Mouse (Mus musculus) kidney, embryonic 14.5 days (tissue): ENCODE data around the gene Skida1. TPM values are rescaled to one million over a fixed set of nuclear protein-coding genes. Genes with fewer than 3 reads are reported as not detected.
A peak's percentile ranks its signal among the peaks of the same experiment; 100 is the strongest.

Experiments used
- ATAC-seq: fragments of 200-750 bp; cut with Nextera tagmentation; 2 replicates; pipeline ENCODE4 v1.8.0; 2017; ENCODE audit warnings: moderate number of reproducible peaks, mild to moderate bottlenecking, moderate TSS enrichment, moderate library complexity; ENCODE audit not compliant: low FRiP score, low TSS enrichment
- H3K27ac ChIP-seq: fragments of 300-500 bp; sonication (generic); 2 replicates; pipeline ENCODE4 v1.5.1; 2014; ENCODE audit warnings: low read depth, mild to moderate bottlenecking, low read length, moderate library complexity, mixed read lengths
- H3K27me3 ChIP-seq: fragments of 300-500 bp; sonication (generic); 2 replicates; pipeline ENCODE4 v1.6.1; 2014; ENCODE audit warnings: mild to moderate bottlenecking, low read length; ENCODE audit not compliant: control insufficient read depth, insufficient read depth
- H3K36me3 ChIP-seq: fragments of 300-500 bp; sonication (generic); 2 replicates; pipeline ENCODE4 v1.6.1; 2014; ENCODE audit warnings: low read length, mixed read lengths; ENCODE audit not compliant: control insufficient read depth, insufficient read depth
- H3K4me1 ChIP-seq: fragments of 300-500 bp; sonication (generic); 2 replicates; pipeline ENCODE4 v1.6.1; 2014; ENCODE audit warnings: low read length, mixed read lengths; ENCODE audit not compliant: control insufficient read depth, insufficient read depth
- H3K4me2 ChIP-seq: fragments of 300-500 bp; sonication (generic); replicated peaks from 2 replicates; pipeline ENCODE4 v1.6.1; 2014; ENCODE audit warnings: low read depth, mild to moderate bottlenecking, low read length
- H3K4me3 ChIP-seq: fragments of 300-500 bp; sonication (generic); 2 replicates; pipeline ENCODE4 v1.5.1; 2014; ENCODE audit warnings: mild to moderate bottlenecking, low read length
- H3K9ac ChIP-seq: fragments of 300-500 bp; sonication (generic); 2 replicates; pipeline ENCODE4 v1.6.1; 2014; ENCODE audit warnings: low read depth, mild to moderate bottlenecking, low read length, moderate library complexity
- H3K9me3 ChIP-seq: fragments of 300-500 bp; sonication (generic); 2 replicates; pipeline ENCODE4 v1.6.1; 2016; ENCODE audit warnings: low read length; ENCODE audit not compliant: control insufficient read depth
- WGBS: fragments of 180-500 bp; shearing (Covaris S2); extraction: QIAGEN DNeasy Blood & Tissue Kit; methylation state at CpG from one replicate; pipeline ENCODE4 v1.1.7; 2014; 5-methylcytosine and 5-hydroxymethylcytosine counted together
- polyA plus RNA-seq: library from polyadenylated mRNA; unstranded; fragments of >200 nt; fragmentation: Nextera tagmentation; extraction: Ambion mirVana; gene quantifications from 2 replicates; pipeline ENCODE4 v1.2.1, GENCODE M21; 2014

The Skida1 gene
- polyA plus RNA-seq, 1 experiment from 2014 or later: 11.4 TPM

GRCm38 (mm10) chr2:18057336-18058145, 8.7 kb upstream of the Skida1 start:
- no peak for ATAC-seq
- H3K27ac ChIP-seq: peak overlapping the region; percentile 98
- H3K36me3 ChIP-seq: no peaks in the 10 kb centered on the region
- H3K4me1 ChIP-seq: peaks cover 10% of the 10 kb centered on the region; the same call in 1 of the 2 replicates
- H3K4me2 ChIP-seq: peak overlapping the region; percentile 86
- no peaks in the 10 kb centered on the region for H3K27me3 ChIP-seq
- peak overlapping the region; percentile 60 for H3K4me3 ChIP-seq
- H3K9ac ChIP-seq: peak overlapping the region; percentile 94
- WGBS: under 1% methylated on average over 48 of the region's 48 CpGs
- no peaks in the 10 kb centered on the region for H3K9me3 ChIP-seq

- peak overlapping the region; percentile 60 for H3K4me3 ChIP-seq
- ATAC-seq: peak; percentile 98
- H3K9me3 ChIP-seq: no peaks in the 10 kb centered on the region
- H3K4me2 ChIP-seq: peak overlapping the region; percentile 86
- under 1% methylated on average over 38 of the region's 50 CpGs for WGBS
- no peaks in the 10 kb centered on the region for H3K36me3 ChIP-seq
- peak overlapping the region; percentile 98 for H3K27ac ChIP-seq
- H3K9ac ChIP-seq: peak overlapping the region; percentile 94
- peaks cover 10% of the 10 kb centered on the region; the same call in 1 of the 2 replicates for H3K4me1 ChIP-seq
- H3K27me3 ChIP-seq: no peaks in the 10 kb centered on the region
These were observed 8.0 kb upstream of the Skida1 start for GRCm38 (mm10) chr2:18056786-18057255.

- H3K9me3 ChIP-seq: no peaks in the 10 kb centered on the region
- peaks cover 13% of the 10 kb centered on the region for H3K4me1 ChIP-seq
- no peaks in the 10 kb centered on the region for H3K27me3 ChIP-seq
- H3K27ac ChIP-seq: peak overlapping the region; percentile 99
- peak; percentile 93 for ATAC-seq
- H3K4me3 ChIP-seq: peak overlapping the region; percentile 60
- H3K36me3 ChIP-seq: no peaks in the 10 kb centered on the region
- under 1% methylated on average over 38 of the region's 66 CpGs for WGBS
- H3K4me2 ChIP-seq: peak overlapping the region; percentile 86
- H3K9ac ChIP-seq: peak overlapping the region; percentile 94
These were observed 7.3 kb upstream of the Skida1 start for GRCm38 (mm10) chr2:18055929-18056785.

GRCm38 (mm10) chr2:18055016-18055928, 6.4 kb upstream of the Skida1 start, which contains the start of gene Mllt10:
TSS of gene Mllt10 (plus strand) at chr2:18055237.
- Histone ChIP-seq H3K4me2 (peak within 1 kb of the TSS; percentile 86), H3K9ac (peak within 1 kb of the TSS; percentile 94), H3K4me3 (peak within 1 kb of the TSS; percentile 60), H3K36me3 (no peaks in the 10 kb centered on the region), H3K9me3 (no peaks in the 10 kb centered on the region), H3K4me1 (peaks cover 14% of the 10 kb centered on the region), H3K27me3 (no peaks in the 10 kb centered on the region), H3K27ac (peak within 1 kb of the TSS; percentile 99)
- 1% methylated on average over 20 of the region's 20 CpGs for WGBS
- no peak for ATAC-seq

GRCm38 (mm10) chr2:18053951-18054530, 5.2 kb upstream of the Skida1 start:
- H3K4me1 ChIP-seq: peaks cover 25% of the 10 kb centered on the region
- H3K9me3 ChIP-seq: no peaks in the 10 kb centered on the region
- no peak overlapping the region for H3K9ac ChIP-seq
- no peak overlapping the region for H3K4me3 ChIP-seq
- 29% methylated on average over 2 of the region's 2 CpGs for WGBS
- H3K27ac ChIP-seq: peak overlapping the region; percentile 4; the same call in 1 of the 2 replicates
- no peaks in the 10 kb centered on the region for H3K27me3 ChIP-seq
- H3K4me2 ChIP-seq: no peak overlapping the region
- no peak for ATAC-seq
- no peaks in the 10 kb centered on the region for H3K36me3 ChIP-seq

- no peaks in the 10 kb centered on the region for H3K9me3 ChIP-seq
- no peaks in the 10 kb centered on the region for H3K36me3 ChIP-seq
- no peaks in the 10 kb centered on the region for H3K27me3 ChIP-seq
- peaks cover 25% of the 10 kb centered on the region for H3K4me1 ChIP-seq
- H3K4me3 ChIP-seq: no peak overlapping the region
- H3K4me2 ChIP-seq: no peak overlapping the region; the same call in 1 of the 2 replicates
- H3K27ac ChIP-seq: no peak overlapping the region
- H3K9ac ChIP-seq: no peak overlapping the region
- 63% methylated on average over 1 of the region's 1 CpGs for WGBS
- no peak for ATAC-seq
These were observed 4.5 kb upstream of the Skida1 start for GRCm38 (mm10) chr2:18053243-18053950.

- ATAC-seq: no peak
- H3K9ac ChIP-seq: no peak overlapping the region
- no peaks in the 10 kb centered on the region for H3K27me3 ChIP-seq
- H3K36me3 ChIP-seq: no peaks in the 10 kb centered on the region
- no peak overlapping the region for H3K4me3 ChIP-seq
- peaks cover 22% of the 10 kb centered on the region for H3K4me1 ChIP-seq
- H3K27ac ChIP-seq: no peak overlapping the region
- WGBS: 63% methylated on average over 3 of the region's 3 CpGs
- H3K9me3 ChIP-seq: no peaks in the 10 kb centered on the region
- H3K4me2 ChIP-seq: no peak overlapping the region
These were observed 3.7 kb upstream of the Skida1 start for GRCm38 (mm10) chr2:18052581-18052980.
